Mouse (Mus musculus) bone marrow macrophage, adult 2 months (primary cell): ENCODE data around the gene Slc46a3. TPM values are rescaled to one million over a fixed set of nuclear protein-coding genes. Genes with fewer than 3 reads are reported as not detected.
A peak's percentile ranks its signal among the peaks of the same experiment; 100 is the strongest.
"Not testable (repeated sequence)": the region's sequence is repeated elsewhere in the genome, so short reads cannot be mapped to it uniquely, and the experiment has no call there.

Experiments
- H3K27ac ChIP-seq: 2 replicates; pipeline ENCODE4 v1.5.1; 2012; ENCODE audit warnings: low read depth, low read length; ENCODE audit not compliant: insufficient read depth
- H3K4me1 ChIP-seq: 2 replicates; pipeline ENCODE4 v1.6.1; 2012; ENCODE audit warnings: low read length; ENCODE audit not compliant: control insufficient read depth, insufficient read depth
- H3K4me3 ChIP-seq: 2 replicates; pipeline ENCODE4 v1.5.1; 2012; ENCODE audit warnings: mild to moderate bottlenecking, low read length, moderate library complexity; ENCODE audit not compliant: insufficient read depth
- CTCF ChIP-seq: IDR thresholded peaks from 2 replicates; pipeline ENCODE4 v1.5.1; 2012; ENCODE audit warnings: low read depth, mild to moderate bottlenecking, low read length, moderate library complexity
- POLR2A ChIP-seq: IDR thresholded peaks from 2 replicates; pipeline ENCODE4 v1.6.1; 2012; ENCODE audit warnings: mild to moderate bottlenecking, low read depth, low read length, borderline replicate concordance
- polyA plus RNA-seq: library from polyadenylated mRNA; stranded (reverse); fragments of >200 nt; gene quantifications from 2 replicates; pipeline ENCODE4 v1.2.4, GENCODE M21; 2012; ENCODE audit not compliant: missing spikeins, insufficient read depth, insufficient read length

The Slc46a3 gene
- polyA plus RNA-seq, 1 experiment: 172 TPM

- Histone ChIP-seq H3K4me3 (no peak overlapping the region), H3K4me1 (peaks cover 42% of the 10 kb centered on the region), H3K27ac (peak overlapping the region; percentile 42)
- TF ChIP-seq CTCF (no peak), POLR2A (no peak)
These were observed 18.7 kb upstream of the Slc46a3 start for GRCm38 (mm10) chr5:147913241-147913842.

- Histone ChIP-seq H3K27ac (peak overlapping the region; percentile 94), H3K4me3 (no peak overlapping the region), H3K4me1 (peaks cover 40% of the 10 kb centered on the region)
- TF ChIP-seq CTCF: no peak
- no peak for TF ChIP-seq POLR2A
These were observed 17.1 kb upstream of the Slc46a3 start for GRCm38 (mm10) chr5:147911744-147912143.

- H3K4me1 ChIP-seq: peaks cover 40% of the 10 kb centered on the region
- H3K27ac ChIP-seq: peak overlapping the region; percentile 94
- TF ChIP-seq CTCF (peak; percentile 38; the same call in 1 of the 2 replicates), POLR2A (no peak)
- no peak overlapping the region for H3K4me3 ChIP-seq
These were observed 16.3 kb upstream of the Slc46a3 start for GRCm38 (mm10) chr5:147910807-147911509.

- Histone ChIP-seq H3K27ac (no peak overlapping the region), H3K4me1 (peaks cover 19% of the 10 kb centered on the region), H3K4me3 (no peak overlapping the region)
- TF ChIP-seq POLR2A (no peak), CTCF (no peak)
These were observed 13.2 kb upstream of the Slc46a3 start for GRCm38 (mm10) chr5:147907851-147908250.

- Histone ChIP-seq H3K4me3 (no peak overlapping the region), H3K4me1 (peaks cover 14% of the 10 kb centered on the region), H3K27ac (no peak overlapping the region)
- no peak for TF ChIP-seq POLR2A
- 0 out of 2 replicates have a peak, but pooled peaks have one; percentile 15 for TF ChIP-seq CTCF
These were observed 12.5 kb upstream of the Slc46a3 start for GRCm38 (mm10) chr5:147907144-147907543.

- no peak for TF ChIP-seq CTCF
- TF ChIP-seq POLR2A: no peak
- H3K4me1 ChIP-seq: peaks cover 7% of the 10 kb centered on the region; the same call in 1 of the 2 replicates
- no peak overlapping the region for H3K27ac ChIP-seq
- H3K4me3 ChIP-seq: no peak overlapping the region
These were observed 8.6 kb upstream of the Slc46a3 start for GRCm38 (mm10) chr5:147903166-147903565.

- no peak overlapping the region for H3K27ac ChIP-seq
These were observed 7.6 kb upstream of the Slc46a3 start for GRCm38 (mm10) chr5:147902008-147902757.

GRCm38 (mm10) chr5:147898968-147899549, 4.4 kb upstream of the Slc46a3 start:
- Histone ChIP-seq H3K27ac (no peak overlapping the region), H3K4me1 (peaks cover 17% of the 10 kb centered on the region)
- TF ChIP-seq POLR2A (no peak), CTCF (no peak)

More at GRCm38 (mm10) chr5:147902008-147902757, 7.6 kb upstream of the Slc46a3 start:
- TF ChIP-seq CTCF (no peak), POLR2A (no peak)
- Histone ChIP-seq H3K4me3 (no peak overlapping the region), H3K4me1 (peaks cover 7% of the 10 kb centered on the region; the same call in 1 of the 2 replicates)

GRCm38 (mm10) chr5:147898254-147898653, 3.6 kb upstream of the Slc46a3 start:
- no peak overlapping the region for H3K4me3 ChIP-seq
- H3K4me1 ChIP-seq: peaks cover 22% of the 10 kb centered on the region
- no peak overlapping the region for H3K27ac ChIP-seq
- no peak for TF ChIP-seq POLR2A
- TF ChIP-seq CTCF: no peak

More at GRCm38 (mm10) chr5:147898968-147899549, 4.4 kb upstream of the Slc46a3 start:
- H3K4me3 ChIP-seq: no peak overlapping the region

GRCm38 (mm10) chr5:147896501-147896900, 1.9 kb upstream of the Slc46a3 start:
- not testable (repeated sequence) for H3K4me3 ChIP-seq
- Histone ChIP-seq H3K4me1 (peaks cover 39% of the 10 kb centered on the region), H3K27ac (peak overlapping the region; percentile 87)
